Mouse (Mus musculus) hindbrain, postnatal 0 days (tissue): ENCODE measurements around the gene Epha2. TPM values are rescaled to one million over a fixed set of nuclear protein-coding genes. Genes with fewer than 3 reads are reported as not detected.

Source experiments
- ATAC-seq: fragments of 200-750 bp; cut with Nextera tagmentation; 2 replicates; pipeline ENCODE4 v1.8.0; 2017; ENCODE audit warnings: mild to moderate bottlenecking, moderate TSS enrichment, moderate library complexity
- DNase-seq: peaks from one replicate; pipeline ENCODE4 v3.0.0-alpha.2; 2015; ENCODE audit warnings: low spot score
- H3K27ac ChIP-seq: fragments of 300-500 bp; sonication (generic); 2 replicates; pipeline ENCODE4 v1.5.1; 2014; ENCODE audit warnings: mild to moderate bottlenecking
- H3K27me3 ChIP-seq: fragments of 300-500 bp; sonication (generic); 2 replicates; pipeline ENCODE4 v1.6.1; 2014; ENCODE audit warnings: low read length, mixed read lengths; ENCODE audit not compliant: insufficient read depth
- H3K36me3 ChIP-seq: fragments of 300-500 bp; sonication (generic); 2 replicates; pipeline ENCODE4 v1.6.1; 2014; ENCODE audit warnings: low read length, mixed read lengths; ENCODE audit not compliant: insufficient read depth
- H3K4me1 ChIP-seq: fragments of 300-500 bp; sonication (generic); 2 replicates; pipeline ENCODE4 v1.6.1; 2014; ENCODE audit warnings: antibody characterized with exemption, low read length, mixed read lengths; ENCODE audit not compliant: insufficient read depth
- H3K4me2 ChIP-seq: fragments of 300-500 bp; sonication (generic); 2 replicates; pipeline ENCODE4 v1.6.1; 2014; ENCODE audit warnings: low read depth, mild to moderate bottlenecking, low read length, moderate library complexity, mixed read lengths
- H3K4me3 ChIP-seq: fragments of 300-500 bp; sonication (generic); 2 replicates; pipeline ENCODE4 v1.5.1; 2014; ENCODE audit warnings: low read length
- H3K9ac ChIP-seq: fragments of 300-500 bp; sonication (generic); replicated peaks from 2 replicates; pipeline ENCODE4 v1.6.1; 2014; ENCODE audit warnings: mild to moderate bottlenecking, low read length, moderate library complexity, mixed read lengths
- H3K9me3 ChIP-seq: fragments of 300-500 bp; sonication (generic); 2 replicates; pipeline ENCODE4 v1.6.1; 2016; ENCODE audit warnings: low read length, mixed read lengths
- CTCF ChIP-seq: IDR thresholded peaks from 2 replicates; pipeline ENCODE4 v1.5.1; 2016; ENCODE audit warnings: antibody characterized with exemption, control low read depth, low read depth
- WGBS: fragments of 180-500 bp; shearing (Covaris S2); extraction: QIAGEN DNeasy Blood & Tissue Kit; methylation state at CpG from one replicate; pipeline ENCODE4 v1.1.7; 2014; 5-methylcytosine and 5-hydroxymethylcytosine counted together
- polyA plus RNA-seq: library from polyadenylated mRNA; unstranded; fragments of >200 nt; fragmentation: Nextera tagmentation; extraction: Ambion mirVana; gene quantifications from 2 replicates; pipeline ENCODE4 v1.2.1, GENCODE M21; 2015
- total RNA-seq: library from RNA; depleted of rRNA; stranded (reverse); fragments of >200 nt; gene quantifications from 2 replicates; pipeline ENCODE4 v1.2.3, GENCODE M21; 2014

Gene Epha2
- total and polyA plus RNA-seq, 2 experiments from 2014 or later = 0.46 to 1.6 TPM

DNA sequence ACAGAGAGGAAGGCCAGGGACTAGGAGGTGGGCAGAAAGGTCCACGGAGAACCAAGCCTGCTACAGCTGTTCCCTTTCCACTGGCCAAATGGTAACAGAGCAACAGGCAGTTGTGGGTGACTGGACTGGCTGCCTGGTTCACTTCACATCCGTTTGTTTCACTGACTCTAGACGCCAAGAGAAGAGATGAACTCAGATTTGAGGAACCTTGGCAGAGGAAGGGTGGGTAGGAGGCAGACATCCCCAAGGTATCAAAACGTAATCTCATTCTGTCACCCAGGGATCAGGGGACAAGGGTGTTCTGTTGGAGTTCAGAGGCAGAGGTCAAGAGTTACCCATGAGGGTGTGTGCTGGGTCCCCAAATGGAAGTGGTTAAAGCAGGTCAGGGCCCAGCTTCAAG, 844 bp upstream of the Epha2 start:
- H3K27me3 ChIP-seq = peaks cover 17% of the 10 kb centered on the region

GRCm38 (mm10) chr4:141301591-141302427, 769 bp downstream of the Epha2 start:
- under 1% methylated on average over 42 of the region's 51 CpGs for WGBS

More for the DNA sequence above, 844 bp upstream of the Epha2 start:
- WGBS = 67% methylated on average over 4 of the region's 4 CpGs
- 0 out of 2 replicates have a peak, but pooled peaks cover 7% of the 10 kb centered on the region for H3K4me1 ChIP-seq
- H3K27ac ChIP-seq = no peak overlapping the region
- no peak overlapping the region for H3K4me2 ChIP-seq
- H3K9me3 ChIP-seq = no peaks in the 10 kb centered on the region
- no peak for DNase-seq
- H3K4me3 ChIP-seq = no peak overlapping the region
- no peak for ATAC-seq
- H3K36me3 ChIP-seq = no peaks in the 10 kb centered on the region
- TF ChIP-seq CTCF = no peak
- no peak overlapping the region for H3K9ac ChIP-seq

GRCm38 (mm10) chr4:141302428-141303401, 1.7 kb downstream of the Epha2 start:
- no peak for ATAC-seq
- 16% methylated on average over 27 of the region's 27 CpGs for WGBS

More at GRCm38 (mm10) chr4:141301591-141302427, 769 bp downstream of the Epha2 start:
- peak; percentile 30; the same call in 1 of the 2 replicates for ATAC-seq
- H3K27me3 ChIP-seq = peaks cover 17% of the 10 kb centered on the region
- H3K27ac ChIP-seq = no peak overlapping the region
- no peaks in the 10 kb centered on the region for H3K9me3 ChIP-seq
- H3K4me2 ChIP-seq = peak overlapping the region; percentile 100
- H3K36me3 ChIP-seq = no peaks in the 10 kb centered on the region
- no peak for DNase-seq
- H3K4me3 ChIP-seq = peak overlapping the region; percentile 70
- H3K9ac ChIP-seq = peak overlapping the region; percentile 49
- 0 out of 2 replicates have a peak, but pooled peaks cover 7% of the 10 kb centered on the region for H3K4me1 ChIP-seq
- no peak for TF ChIP-seq CTCF

GRCm38 (mm10) chr4:141303402-141304222, 2.6 kb downstream of the Epha2 start:
- Histone ChIP-seq H3K27ac (no peak overlapping the region), H3K27me3 (peaks cover 17% of the 10 kb centered on the region), H3K4me3 (no peak overlapping the region), H3K4me1 (0 out of 2 replicates have a peak, but pooled peaks cover 7% of the 10 kb centered on the region), H3K9ac (no peak overlapping the region), H3K36me3 (no peaks in the 10 kb centered on the region), H3K4me2 (0 out of 2 replicates have a peak overlapping the region, but pooled peaks have one; percentile 100), H3K9me3 (no peaks in the 10 kb centered on the region)
- WGBS = 52% methylated on average over 7 of the region's 7 CpGs
- no peak for ATAC-seq
- DNase-seq = no peak
- TF ChIP-seq CTCF = no peak

More at GRCm38 (mm10) chr4:141302428-141303401, 1.7 kb downstream of the Epha2 start:
- Histone ChIP-seq H3K36me3 (no peaks in the 10 kb centered on the region), H3K4me3 (peak overlapping the region; percentile 70), H3K4me1 (0 out of 2 replicates have a peak, but pooled peaks cover 7% of the 10 kb centered on the region), H3K27ac (no peak overlapping the region), H3K4me2 (peak overlapping the region; percentile 100), H3K9me3 (no peaks in the 10 kb centered on the region), H3K27me3 (peaks cover 17% of the 10 kb centered on the region), H3K9ac (no peak overlapping the region)
- no peak for DNase-seq
- no peak for TF ChIP-seq CTCF

DNA sequence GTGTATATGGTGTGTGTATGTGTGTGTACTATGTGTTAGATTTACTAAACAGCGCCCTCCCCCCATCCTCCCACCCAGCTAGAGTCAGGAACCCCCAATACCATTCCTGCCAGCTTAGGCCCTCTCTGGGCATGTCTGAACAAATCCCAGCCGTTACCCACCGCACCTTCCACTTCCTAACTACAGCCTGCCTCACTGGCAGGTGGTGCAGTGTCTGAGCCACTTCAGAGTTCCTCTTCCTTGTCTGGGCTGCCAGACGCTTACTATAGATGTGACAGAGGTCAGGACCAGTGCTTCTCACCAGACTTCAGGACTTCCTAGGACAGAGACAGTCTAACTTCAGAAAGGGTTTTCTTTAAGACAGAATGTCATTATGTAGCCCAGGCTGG, 3.2 kb downstream of the Epha2 start:
- ATAC-seq = no peak
- TF ChIP-seq CTCF = no peak

More for the DNA sequence above, 3.2 kb downstream of the Epha2 start:
- no peaks in the 10 kb centered on the region for H3K9me3 ChIP-seq
- H3K9ac ChIP-seq = no peak overlapping the region
- 0 out of 2 replicates have a peak, but pooled peaks cover 7% of the 10 kb centered on the region for H3K4me1 ChIP-seq
- peaks cover 17% of the 10 kb centered on the region for H3K27me3 ChIP-seq
- H3K27ac ChIP-seq = no peak overlapping the region
- no peaks in the 10 kb centered on the region for H3K36me3 ChIP-seq
- no peak overlapping the region for H3K4me2 ChIP-seq
- WGBS = 74% methylated on average over 4 of the region's 4 CpGs
- H3K4me3 ChIP-seq = no peak overlapping the region
- no peak for DNase-seq
